Mouse (Mus musculus) limb, embryonic 14.5 days (tissue): ENCODE results near the gene Ssr2. TPM values are rescaled to one million over a fixed set of nuclear protein-coding genes. Genes with fewer than 3 reads are reported as not detected.

ENCODE experiments used
- ATAC-seq: fragments of 200-750 bp; cut with Nextera tagmentation; 2 replicates; pipeline ENCODE4 v1.8.0; 2017; ENCODE audit warnings: low read depth, moderate number of reproducible peaks, moderate TSS enrichment; ENCODE audit not compliant: low FRiP score
- DNase-seq: peaks from one replicate; pipeline ENCODE4 v3.0.0-alpha.2; 2015; ENCODE audit warnings: low spot score
- H3K27ac ChIP-seq: fragments of 300-500 bp; sonication (generic); replicated peaks from 2 replicates; pipeline ENCODE4 v1.5.1; 2014; ENCODE audit warnings: low read depth, mild to moderate bottlenecking, low read length, moderate library complexity, mixed read lengths
- H3K27me3 ChIP-seq: fragments of 300-500 bp; sonication (generic); 2 replicates; pipeline ENCODE4 v1.6.1; 2014; ENCODE audit warnings: low read length, mixed read lengths; ENCODE audit not compliant: control insufficient read depth, insufficient read depth
- H3K36me3 ChIP-seq: fragments of 300-500 bp; sonication (generic); 2 replicates; pipeline ENCODE4 v1.6.1; 2014; ENCODE audit warnings: mild to moderate bottlenecking, low read length, moderate library complexity, mixed read lengths; ENCODE audit not compliant: control insufficient read depth, insufficient read depth
- H3K4me1 ChIP-seq: fragments of 300-500 bp; sonication (generic); 2 replicates; pipeline ENCODE4 v1.6.1; 2014; ENCODE audit warnings: antibody characterized with exemption, low read length, mixed read lengths; ENCODE audit not compliant: control insufficient read depth, insufficient read depth
- H3K4me2 ChIP-seq: fragments of 300-500 bp; sonication (generic); replicated peaks from 2 replicates; pipeline ENCODE4 v1.6.1; 2014; ENCODE audit warnings: low read depth, mild to moderate bottlenecking, low read length, moderate library complexity; ENCODE audit not compliant: severe bottlenecking
- H3K4me3 ChIP-seq: fragments of 300-500 bp; sonication (generic); replicated peaks from 2 replicates; pipeline ENCODE4 v1.5.1; 2014; ENCODE audit warnings: low read length
- H3K9ac ChIP-seq: fragments of 300-500 bp; sonication (generic); 2 replicates; pipeline ENCODE4 v1.6.1; 2014; ENCODE audit warnings: mild to moderate bottlenecking, low read depth, low read length, moderate library complexity; ENCODE audit not compliant: severe bottlenecking
- H3K9me3 ChIP-seq: fragments of 300-500 bp; sonication (generic); 2 replicates; pipeline ENCODE4 v1.6.1; 2016; ENCODE audit warnings: low read length; ENCODE audit not compliant: control insufficient read depth
- POLR2A ChIP-seq: fragments of 200-500 bp; IDR thresholded peaks from 2 replicates; pipeline ENCODE4 v1.8.0; 2012; ENCODE audit warnings: inconsistent platforms, mild to moderate bottlenecking, moderate library complexity, borderline replicate concordance; ENCODE audit not compliant: insufficient read depth, insufficient read length; ENCODE audit errors: extremely low read depth
- WGBS: fragments of 180-500 bp; shearing (Covaris S2); extraction: QIAGEN DNeasy Blood & Tissue Kit; methylation state at CpG from one replicate; pipeline ENCODE4 v1.1.7; 2014; 5-methylcytosine and 5-hydroxymethylcytosine counted together
- polyA plus RNA-seq, 2 experiments: library from polyadenylated mRNA; depleted of rRNA in 1 of 2; stranded (reverse) in 1 of 2; unstranded in 1 of 2; fragments of >200 nt; fragmentation: Nextera tagmentation in 1 of 2; extraction: Ambion mirVana in 1 of 2; gene quantifications; 2 replicates each; pipeline versions ENCODE4 v1.2.1 to v1.2.3; 2012 to 2014

Gene Ssr2
- polyA plus RNA-seq, 2 experiments: 325 to 422 TPM

DNA sequence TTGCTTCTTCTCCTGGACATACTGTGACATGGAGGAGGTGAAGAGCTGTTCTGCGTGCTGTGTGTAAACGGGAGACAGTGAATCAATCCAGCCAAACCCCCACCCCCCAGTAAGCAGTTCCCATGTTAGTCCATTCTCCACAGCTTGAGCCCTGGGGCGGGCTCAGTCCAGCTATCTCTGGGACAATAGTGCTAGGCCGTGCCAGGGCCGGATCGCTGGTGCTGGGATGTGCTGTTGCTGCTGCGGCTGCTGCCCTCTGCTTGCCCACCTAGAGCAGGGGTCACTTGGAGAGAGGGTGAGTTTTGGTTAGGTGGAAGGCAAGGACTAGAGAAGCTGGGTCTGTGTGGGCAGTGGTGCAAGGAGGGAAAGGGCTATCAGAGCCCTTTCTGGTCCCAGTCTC lies 50.6 kb downstream of the Ssr2 start:
- peaks cover 19% of the 10 kb centered on the region for H3K4me1 ChIP-seq
- H3K4me2 ChIP-seq: no peak overlapping the region
- ATAC-seq (no peak), DNase-seq (no peak)
- no peaks in the 10 kb centered on the region for H3K9me3 ChIP-seq
- no peak overlapping the region for H3K4me3 ChIP-seq
- H3K36me3 ChIP-seq: peaks cover 62% of the 10 kb centered on the region
- H3K27ac ChIP-seq: no peak overlapping the region
- 78% methylated on average over 7 of the region's 7 CpGs for WGBS
- TF ChIP-seq POLR2A: no peak
- H3K27me3 ChIP-seq: no peaks in the 10 kb centered on the region
- H3K9ac ChIP-seq: 0 out of 2 replicates have a peak overlapping the region, but pooled peaks have one; percentile 12

GRCm38 (mm10) chr3:88627114-88627513 lies 51.4 kb downstream of the Ssr2 start:
- no peaks in the 10 kb centered on the region for H3K27me3 ChIP-seq
- ATAC-seq: no peak
- no peak overlapping the region for H3K9ac ChIP-seq
- no peak overlapping the region for H3K27ac ChIP-seq
- peaks cover 70% of the 10 kb centered on the region for H3K36me3 ChIP-seq
- H3K9me3 ChIP-seq: no peaks in the 10 kb centered on the region
- no peak for TF ChIP-seq POLR2A
- WGBS: 70% methylated on average over 4 of the region's 4 CpGs
- H3K4me2 ChIP-seq: no peak overlapping the region
- no peak for DNase-seq
- H3K4me3 ChIP-seq: no peak overlapping the region
- H3K4me1 ChIP-seq: peaks cover 19% of the 10 kb centered on the region

DNA sequence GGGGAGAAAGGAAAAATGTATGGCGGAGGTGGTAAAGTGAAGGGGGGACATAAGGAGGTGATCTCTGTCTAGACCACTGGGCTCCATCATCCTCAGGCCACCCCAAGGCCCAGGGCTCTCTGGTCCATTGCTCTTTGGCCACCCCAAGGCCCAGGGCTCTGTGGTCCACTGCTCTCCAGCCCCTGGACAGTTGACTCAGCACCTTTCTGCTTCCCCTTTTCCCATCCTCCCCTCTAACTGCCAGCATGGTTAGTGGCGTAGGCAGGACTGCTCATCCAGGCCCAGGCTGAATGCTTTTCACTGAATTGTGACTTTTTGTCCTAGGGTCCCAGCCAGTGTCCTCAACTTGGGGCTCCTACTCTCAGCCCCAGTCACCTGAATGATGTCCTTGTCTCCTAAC lies 51.9 kb downstream of the Ssr2 start:
- no peak for TF ChIP-seq POLR2A
- Histone ChIP-seq H3K27me3 (no peaks in the 10 kb centered on the region), H3K4me1 (peaks cover 19% of the 10 kb centered on the region), H3K4me2 (no peak overlapping the region), H3K9ac (no peak overlapping the region), H3K27ac (no peak overlapping the region), H3K9me3 (no peaks in the 10 kb centered on the region), H3K36me3 (peaks cover 74% of the 10 kb centered on the region), H3K4me3 (no peak overlapping the region)
- 86% methylated on average over 2 of the region's 2 CpGs for WGBS
- DNase-seq (no peak), ATAC-seq (no peak)

DNA sequence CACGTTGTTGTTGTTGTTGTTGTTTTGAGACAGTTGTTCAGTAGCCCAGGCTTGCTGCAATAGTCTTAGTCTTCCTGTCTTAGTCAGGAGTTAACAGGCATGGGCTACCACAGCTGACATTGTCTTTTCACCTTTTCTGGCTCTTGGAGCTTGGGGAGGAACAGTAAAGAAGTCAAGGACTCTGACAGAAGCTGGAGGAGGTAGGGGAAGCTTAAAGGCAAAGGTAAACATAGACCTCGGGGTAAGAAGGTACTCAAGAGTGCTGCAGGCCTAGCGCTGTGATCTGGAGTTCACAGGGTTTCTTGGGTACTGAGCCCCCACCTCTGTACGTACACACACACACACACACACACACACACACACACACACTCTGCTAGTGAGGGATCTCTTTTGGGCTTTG lies 53.1 kb downstream of the Ssr2 start:
- H3K4me2 ChIP-seq: no peak overlapping the region
- no peak overlapping the region for H3K27ac ChIP-seq
- H3K4me3 ChIP-seq: no peak overlapping the region
- peaks cover 15% of the 10 kb centered on the region for H3K4me1 ChIP-seq
- no peak for ATAC-seq
- H3K9me3 ChIP-seq: no peaks in the 10 kb centered on the region
- TF ChIP-seq POLR2A: no peak
- peaks cover 86% of the 10 kb centered on the region for H3K36me3 ChIP-seq
- no peak for DNase-seq
- H3K9ac ChIP-seq: no peak overlapping the region
- no peaks in the 10 kb centered on the region for H3K27me3 ChIP-seq
- 82% methylated on average over 4 of the region's 4 CpGs for WGBS

DNA sequence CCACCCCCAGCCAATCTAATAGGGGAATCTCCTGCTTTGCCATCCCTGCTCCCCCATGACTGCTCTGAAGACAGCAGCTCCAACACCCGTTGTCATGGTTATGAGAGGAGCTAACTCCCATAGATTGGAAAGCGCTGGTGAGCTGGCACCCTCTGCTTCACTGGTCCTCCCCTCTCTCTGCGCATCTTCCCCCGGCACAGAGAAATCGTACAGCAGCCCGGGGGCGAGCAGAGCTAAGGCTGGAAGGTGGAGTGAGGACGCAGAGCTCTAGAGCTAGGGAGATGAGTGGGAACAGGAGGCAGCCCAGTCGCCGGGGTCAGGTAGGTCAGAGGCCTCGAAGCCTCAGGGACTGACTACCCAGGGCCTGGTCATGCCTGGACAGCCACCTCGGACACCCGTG lies 53.6 kb downstream of the Ssr2 start:
- Histone ChIP-seq H3K9ac (no peak overlapping the region), H3K9me3 (no peaks in the 10 kb centered on the region), H3K36me3 (peaks cover 87% of the 10 kb centered on the region), H3K27ac (no peak overlapping the region), H3K4me1 (peaks cover 10% of the 10 kb centered on the region), H3K27me3 (no peaks in the 10 kb centered on the region), H3K4me2 (no peak overlapping the region), H3K4me3 (no peak overlapping the region)
- 74% methylated on average over 13 of the region's 13 CpGs for WGBS
- no peak for TF ChIP-seq POLR2A
- DNase-seq (no peak), ATAC-seq (no peak)

GRCm38 (mm10) chr3:88630018-88630417 lies 54.3 kb downstream of the Ssr2 start:
- Histone ChIP-seq H3K4me1 (peaks cover 2% of the 10 kb centered on the region), H3K27ac (no peak overlapping the region), H3K36me3 (peaks cover 87% of the 10 kb centered on the region), H3K9ac (no peak overlapping the region), H3K27me3 (no peaks in the 10 kb centered on the region), H3K4me3 (no peak overlapping the region), H3K4me2 (no peak overlapping the region), H3K9me3 (no peaks in the 10 kb centered on the region)
- peak; percentile 85 for ATAC-seq
- 77% methylated on average over 9 of the region's 9 CpGs for WGBS
- no peak for TF ChIP-seq POLR2A
- DNase-seq: peak; percentile 62
